Mouse (Mus musculus) frontal cortex, postnatal 25 days (tissue): ENCODE data around the gene Catip.

Experiments
- DNase-seq, 2 experiments: peaks; one replicate each; pipeline ENCODE4 v3.0.0; 2022; ENCODE audit warnings: low spot score in 2 of 2

Catip gene

DNA sequence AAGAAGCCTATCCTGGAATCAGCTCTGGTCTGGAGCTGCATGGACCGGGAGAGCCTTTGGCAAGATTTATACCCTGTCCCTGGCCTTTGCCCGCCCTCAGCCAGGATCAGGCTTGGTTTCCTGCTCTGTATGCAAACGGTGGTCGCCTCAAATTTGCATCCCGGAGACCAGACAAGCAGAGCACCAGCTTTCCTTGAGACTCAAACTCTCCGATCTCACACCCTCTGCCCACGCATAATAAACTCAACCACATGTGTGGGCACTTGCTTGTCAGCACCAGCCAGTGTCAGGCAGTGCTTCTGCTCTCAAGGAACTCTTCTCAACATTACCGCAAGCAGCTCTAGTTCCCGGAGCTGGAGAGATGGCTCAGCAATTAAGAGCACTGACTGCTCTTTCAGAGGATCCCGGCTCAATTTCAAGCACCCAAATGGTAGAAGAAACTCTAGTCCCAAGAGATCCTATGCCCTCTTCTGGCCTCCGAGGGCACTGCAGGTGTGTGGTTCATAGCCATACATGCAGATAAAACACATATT, 36.1 kb downstream of the Catip start:
- DNase-seq: peak; percentile 38 to 41

GRCm38 (mm10) chr1:74400531-74400930, 38.6 kb downstream of the Catip start:
- DNase-seq: no peak

GRCm38 (mm10) chr1:74401015-74401702, 39.3 kb downstream of the Catip start:
- no peak for DNase-seq

- no peak for DNase-seq
Observed at GRCm38 (mm10) chr1:74404206-74404605, 42.3 kb downstream of the Catip start.

DNA sequence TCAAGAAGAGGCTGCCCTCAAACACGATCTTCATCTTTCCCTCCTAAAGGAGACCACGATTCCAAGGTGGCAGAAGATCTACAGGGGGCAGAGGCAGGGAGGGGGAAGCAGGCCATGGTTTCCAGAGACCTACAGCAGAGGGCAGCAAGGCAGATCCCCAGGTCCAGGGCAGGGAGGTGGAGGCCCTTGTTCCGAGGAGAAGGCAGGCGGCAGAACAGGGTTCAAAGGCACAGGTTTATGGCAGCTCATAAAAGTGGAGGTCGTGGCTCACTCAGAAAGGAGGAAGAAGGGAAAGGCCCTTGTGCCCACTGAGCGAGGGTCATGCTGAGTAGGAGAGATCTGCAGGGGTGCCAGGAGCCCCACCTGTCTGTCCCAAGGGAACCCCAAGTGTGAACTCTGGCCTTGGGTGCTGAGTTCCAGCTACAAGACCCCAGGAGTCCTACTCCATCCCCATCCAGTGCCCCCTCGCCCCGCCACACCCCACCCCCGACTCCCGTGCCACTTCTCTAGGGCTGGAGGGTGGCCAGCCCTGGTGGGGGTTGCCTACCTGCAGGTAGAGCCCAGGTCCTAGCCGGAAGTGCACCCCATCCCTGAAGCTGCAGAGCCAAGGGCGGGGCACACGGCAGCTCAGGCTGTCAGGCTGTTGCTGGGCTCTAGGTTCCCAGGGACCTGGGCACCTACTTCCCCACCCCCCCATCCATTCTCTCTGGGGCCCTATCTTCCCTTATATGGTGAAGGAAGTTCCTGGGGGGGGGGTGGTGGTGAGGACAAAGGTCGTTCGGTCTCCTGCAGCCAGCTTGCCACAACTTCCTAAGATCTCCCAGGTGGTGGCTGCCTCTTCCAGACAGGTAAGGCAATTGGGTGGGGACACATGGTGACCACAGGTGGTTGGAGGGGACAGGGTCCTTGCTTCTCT, 46.9 kb downstream of the Catip start, which contains the start of gene Vil1:
TSS of gene Vil1 (plus strand) at position 788 of the 916 bp plus-strand sequence.
- DNase-seq: no peak

GRCm38 (mm10) chr1:74411753-74412325, 49.9 kb downstream of the Catip start:
- DNase-seq: no peak

DNA sequence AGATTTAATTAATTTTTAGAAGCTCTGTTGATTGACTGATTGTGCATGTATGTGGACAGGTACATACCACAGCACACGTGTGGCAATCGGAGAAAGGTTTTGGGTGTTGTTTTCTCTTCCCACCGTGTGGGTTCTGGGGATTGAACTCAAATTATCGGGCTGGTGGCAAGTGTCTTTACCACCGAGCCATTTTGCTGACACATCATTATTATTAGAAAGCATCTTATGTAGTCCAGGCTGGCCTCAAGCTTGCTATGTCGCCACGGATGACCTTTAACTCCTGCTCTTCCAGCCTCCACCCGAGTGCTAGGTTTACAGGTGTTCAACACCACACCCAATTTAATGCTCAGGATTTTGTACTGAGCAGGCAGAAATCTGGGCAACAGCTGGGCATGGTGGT, 50.8 kb downstream of the Catip start:
- no peak for DNase-seq

DNA sequence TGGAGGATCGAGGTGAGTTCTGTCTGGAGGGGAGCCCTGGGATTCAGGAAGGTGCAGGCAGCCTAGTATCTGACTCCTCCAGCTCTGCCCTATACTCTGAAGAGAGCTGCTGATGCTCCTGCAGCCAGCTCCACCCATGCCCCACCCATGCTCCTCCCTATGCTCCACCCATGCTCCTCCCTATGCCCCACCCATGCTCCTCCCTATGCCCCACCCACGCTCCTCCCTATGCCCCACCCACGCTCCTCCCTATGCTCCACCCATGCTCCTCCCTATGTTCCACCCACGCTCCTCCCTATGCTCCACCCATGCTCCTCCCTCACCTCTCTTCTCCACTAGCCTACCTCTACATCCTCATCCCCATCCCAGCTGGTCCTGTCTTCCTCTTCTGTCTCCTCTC, 53.2 kb downstream of the Catip start:
- DNase-seq: no peak
